Mouse (Mus musculus) right cerebral cortex, postnatal 4 days (tissue): Measurements from ENCODE around the gene Gpr19.

Experiments used
- DNase-seq: peaks from one replicate; pipeline ENCODE4 v3.0.0-alpha.2; 2022

Gpr19 gene

DNA sequence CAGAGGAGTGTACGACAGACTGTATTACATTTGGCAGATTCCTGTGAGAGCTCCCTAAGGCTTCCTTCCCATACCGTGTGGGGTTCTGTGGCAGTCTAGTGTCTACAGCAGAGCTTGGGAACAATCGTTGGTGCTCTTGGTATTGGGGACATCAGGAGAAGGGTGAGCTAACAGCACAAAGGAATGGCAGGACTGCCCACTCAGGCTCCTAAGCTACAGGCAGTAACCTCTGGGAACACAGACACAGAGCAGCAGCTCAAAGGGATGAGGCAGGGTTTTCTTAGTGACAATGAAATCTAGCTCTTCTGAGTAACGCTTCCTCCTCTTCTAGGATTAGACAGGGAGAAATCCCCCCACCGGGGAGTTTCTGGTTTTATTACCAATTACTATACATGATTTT lies 11.4 kb downstream of the Gpr19 start:
- DNase-seq = no peak

DNA sequence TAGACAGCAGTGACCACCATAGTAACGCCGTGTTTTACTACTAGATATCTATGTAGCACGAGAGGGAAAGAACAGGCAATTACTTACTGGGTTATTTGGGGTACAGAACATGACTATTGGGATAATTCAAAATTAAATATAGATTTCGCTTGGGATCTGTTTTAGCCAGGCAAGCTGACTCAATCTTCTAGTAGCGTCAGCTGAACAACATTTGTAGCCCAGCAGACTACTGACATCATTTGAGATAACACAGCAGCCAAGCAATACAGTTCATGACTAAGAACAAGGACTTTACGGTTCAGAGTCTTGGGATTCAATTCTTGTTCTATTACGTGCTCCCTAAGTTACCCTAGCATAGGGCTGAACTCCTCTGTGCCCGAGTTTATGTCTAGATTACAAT lies 11.9 kb downstream of the Gpr19 start:
- no peak for DNase-seq

DNA sequence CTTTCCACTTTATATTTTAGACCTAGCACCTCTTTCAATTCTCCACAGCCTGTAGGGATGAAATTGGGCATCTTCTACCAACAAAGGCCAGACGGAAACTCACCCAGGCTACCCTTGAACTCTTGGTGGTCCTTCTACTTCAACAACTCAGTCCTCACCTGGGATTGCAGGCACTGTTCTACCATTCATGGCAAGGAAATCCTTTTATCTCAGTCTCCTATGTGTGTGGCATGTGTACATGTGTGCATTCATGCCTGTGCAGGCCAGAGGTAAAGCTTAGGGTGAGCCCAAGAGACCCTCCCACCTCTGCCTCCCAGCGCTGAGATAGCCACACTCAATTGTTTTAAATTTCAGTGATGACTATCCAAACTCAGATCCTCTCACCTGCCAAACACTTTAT lies 12.9 kb downstream of the Gpr19 start:
- DNase-seq = no peak

DNA sequence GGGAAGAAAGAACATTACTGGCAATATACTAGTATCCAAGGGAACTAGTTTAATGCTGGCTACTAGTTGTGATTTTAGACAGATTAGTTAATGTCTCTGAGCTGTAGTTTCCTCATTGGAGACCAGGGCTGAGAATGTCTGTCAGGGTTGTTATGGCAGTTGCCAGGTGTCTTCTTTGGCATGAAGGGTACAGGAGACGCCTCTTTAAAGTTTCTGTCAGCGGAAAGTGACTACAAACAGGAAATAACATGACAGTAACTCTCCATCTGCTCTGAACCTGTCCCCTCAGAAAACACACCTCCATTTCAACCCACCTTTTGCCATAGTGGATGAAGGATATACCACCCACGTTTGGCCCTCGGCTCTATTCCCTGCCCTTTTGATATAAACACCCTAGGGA lies 14.7 kb downstream of the Gpr19 start:
- no peak for DNase-seq

DNA sequence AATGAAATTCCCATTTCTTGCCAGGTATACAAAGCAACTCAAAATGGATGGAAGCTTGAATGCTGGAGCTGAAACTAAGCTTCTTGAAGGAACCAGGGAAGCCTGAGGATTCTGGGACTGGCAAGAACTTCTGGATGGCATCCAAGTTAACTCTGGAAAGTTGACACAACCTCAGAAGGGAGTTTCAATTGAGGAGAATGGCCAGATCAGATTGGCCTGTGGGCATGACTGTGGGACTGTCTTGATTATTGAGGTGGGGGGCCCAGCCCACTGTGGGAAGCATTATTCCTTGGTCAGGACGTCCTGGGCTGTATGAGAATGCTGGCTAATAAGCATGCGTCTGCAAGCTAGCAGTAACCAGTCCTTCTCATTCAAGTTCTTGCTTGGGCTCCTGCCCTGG lies 18.3 kb downstream of the Gpr19 start:
- DNase-seq = no peak

DNA sequence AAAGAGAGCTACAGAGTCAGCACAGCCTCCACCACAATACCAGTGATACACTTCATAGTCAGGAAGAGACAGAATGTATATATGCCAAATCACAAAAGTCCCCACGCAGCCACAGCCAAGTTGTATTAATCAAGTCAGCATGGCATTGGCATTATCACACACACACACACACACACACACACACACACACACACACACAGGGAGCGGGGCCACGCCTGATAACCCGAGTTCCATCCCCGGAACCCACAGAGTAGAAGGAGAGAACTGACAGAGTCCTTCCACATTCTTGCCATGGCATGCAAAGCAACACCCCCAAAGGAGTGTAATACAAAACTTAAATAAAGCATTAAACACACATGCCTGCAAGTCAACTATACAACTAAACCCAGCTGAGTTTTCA lies 18.8 kb downstream of the Gpr19 start:
- no peak for DNase-seq

DNA sequence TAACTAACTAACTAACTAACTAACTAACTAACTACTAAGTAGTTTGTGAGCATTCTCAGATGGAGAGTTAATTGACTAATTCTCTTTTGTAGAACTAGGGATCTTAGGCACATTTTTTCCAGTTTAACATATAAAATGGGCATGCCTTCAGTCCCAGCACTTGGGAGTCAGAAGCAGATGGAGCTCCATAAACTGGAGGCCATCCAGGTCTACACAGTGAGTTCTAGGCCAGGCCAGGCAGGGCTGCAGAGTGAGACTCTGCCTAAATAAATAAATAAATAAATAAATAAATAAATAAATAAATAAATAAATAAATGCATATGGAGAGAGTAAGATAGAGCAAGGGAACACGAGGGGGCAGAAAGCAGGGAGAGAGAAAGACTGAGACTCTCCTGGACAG lies 20.5 kb downstream of the Gpr19 start:
- no peak for DNase-seq

DNA sequence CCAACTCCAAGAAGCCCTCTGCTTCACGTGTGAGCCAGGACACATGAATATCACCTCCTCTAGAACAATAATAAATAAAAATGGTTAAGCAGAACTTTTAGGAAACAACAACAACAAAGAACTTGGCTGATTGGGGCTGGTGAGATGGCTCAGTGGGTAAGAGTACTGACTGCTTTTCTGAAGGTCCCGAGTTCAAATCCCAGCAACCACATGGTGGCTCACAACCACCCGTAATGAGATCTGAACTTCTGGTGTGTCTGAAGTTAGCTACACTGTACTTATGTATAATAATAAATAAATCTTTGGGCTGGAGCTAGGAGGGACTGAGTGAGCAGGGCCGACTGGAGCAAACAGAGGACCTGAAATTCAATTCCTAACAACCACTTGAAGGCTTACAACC lies 21.1 kb downstream of the Gpr19 start:
- DNase-seq = no peak

DNA sequence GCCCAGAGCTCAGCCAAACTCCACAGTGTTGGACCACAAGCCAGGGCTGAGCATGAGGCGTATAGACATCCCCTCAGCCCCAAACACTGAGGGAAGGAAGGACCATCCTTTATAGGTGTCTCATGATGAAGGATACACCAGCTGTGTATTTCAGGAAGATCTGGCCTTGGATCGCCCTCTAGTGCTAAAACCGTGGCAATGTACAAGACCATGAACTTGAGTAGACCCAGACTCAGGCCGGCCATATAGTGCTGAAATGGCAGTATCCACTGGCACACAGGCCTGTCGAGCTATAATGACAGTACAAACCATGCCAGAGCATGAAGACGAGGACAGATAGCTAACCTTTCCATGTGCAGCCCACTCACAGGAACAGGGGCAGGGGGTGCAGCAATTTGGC lies 21.6 kb downstream of the Gpr19 start:
- DNase-seq = no peak

DNA sequence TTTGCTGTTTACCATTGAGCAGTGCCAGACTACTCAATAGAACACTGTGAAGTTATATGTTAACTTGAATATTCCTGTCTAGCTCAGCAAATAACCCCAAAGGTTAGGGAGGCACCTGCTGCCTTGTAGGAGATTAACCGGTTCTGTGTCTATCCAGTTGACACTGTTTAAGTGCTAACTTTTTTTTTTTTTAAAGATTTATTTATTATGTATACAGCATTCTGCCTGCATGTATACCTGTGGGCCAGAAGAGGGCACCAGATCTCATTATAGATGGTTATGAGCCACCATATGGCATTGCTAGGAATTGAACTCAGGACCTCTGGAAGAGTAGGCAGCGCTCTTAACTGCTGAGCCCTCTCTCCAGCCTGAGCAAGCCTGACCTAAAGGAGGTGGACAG lies 25.4 kb downstream of the Gpr19 start:
- no peak for DNase-seq

DNA sequence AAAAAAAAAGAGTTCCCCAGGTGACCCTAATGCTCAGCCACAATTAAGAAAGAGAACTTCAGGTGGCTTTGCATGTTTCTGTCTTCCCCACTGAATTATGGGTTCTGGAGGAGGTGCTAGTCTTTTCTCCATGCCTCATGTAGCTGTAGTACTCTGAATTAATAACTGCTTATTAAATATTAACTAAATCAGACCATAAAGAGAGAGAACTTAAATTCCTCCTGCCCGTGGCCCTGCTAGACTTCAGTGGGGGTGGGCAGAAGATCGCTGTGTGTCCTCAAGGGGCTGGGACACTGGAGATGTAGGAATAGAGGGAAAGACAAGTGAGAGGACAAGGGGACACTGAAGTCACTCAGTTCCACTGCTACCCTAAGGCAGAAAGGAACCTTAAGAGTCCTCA lies 26.1 kb downstream of the Gpr19 start:
- no peak for DNase-seq

DNA sequence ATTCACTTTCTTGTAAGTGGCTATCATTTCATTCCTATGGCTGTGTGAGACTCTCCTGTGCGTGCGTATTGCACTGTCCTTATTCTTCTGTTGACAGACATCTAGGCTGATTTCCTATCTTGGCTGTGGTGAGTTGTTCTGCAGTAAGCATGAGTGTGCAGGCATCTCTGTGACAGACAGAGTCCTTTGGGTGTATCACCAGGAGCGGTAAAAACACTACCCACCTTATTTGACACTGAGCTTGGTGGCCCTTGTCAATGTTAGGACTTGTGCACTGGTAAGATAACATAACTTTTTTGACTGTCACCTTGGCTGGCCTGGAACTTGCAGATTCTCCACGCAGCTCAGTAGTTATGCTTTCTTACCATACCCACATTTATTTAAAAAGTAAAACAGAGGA lies 27.5 kb downstream of the Gpr19 start:
- no peak for DNase-seq

DNA sequence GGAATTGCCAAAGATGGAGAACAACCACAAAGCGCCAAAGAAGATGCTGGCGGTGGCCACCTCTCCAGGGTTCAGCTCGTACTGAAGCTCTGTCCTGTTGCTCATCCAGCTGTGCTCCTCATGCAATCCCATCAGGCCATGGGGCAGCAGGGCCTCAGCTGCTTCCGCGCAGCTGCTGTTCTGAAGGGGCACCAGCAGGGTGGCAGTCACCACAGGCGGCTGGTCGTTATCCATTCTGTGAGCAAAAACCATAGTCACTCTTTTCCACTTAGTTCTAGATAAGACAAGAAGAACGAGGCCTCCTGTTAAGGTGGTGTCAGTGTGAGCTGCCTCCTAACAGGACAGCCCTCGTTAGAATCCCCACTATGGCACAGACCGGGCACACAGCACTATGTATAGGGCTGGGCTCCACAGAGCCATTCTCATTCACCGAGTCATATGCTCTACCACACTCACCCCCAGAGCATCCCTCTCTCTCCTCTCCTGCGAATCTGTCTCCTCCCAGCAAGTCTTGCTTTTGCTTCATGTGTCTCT lies 28.1 kb downstream of the Gpr19 start:
- DNase-seq = no peak

DNA sequence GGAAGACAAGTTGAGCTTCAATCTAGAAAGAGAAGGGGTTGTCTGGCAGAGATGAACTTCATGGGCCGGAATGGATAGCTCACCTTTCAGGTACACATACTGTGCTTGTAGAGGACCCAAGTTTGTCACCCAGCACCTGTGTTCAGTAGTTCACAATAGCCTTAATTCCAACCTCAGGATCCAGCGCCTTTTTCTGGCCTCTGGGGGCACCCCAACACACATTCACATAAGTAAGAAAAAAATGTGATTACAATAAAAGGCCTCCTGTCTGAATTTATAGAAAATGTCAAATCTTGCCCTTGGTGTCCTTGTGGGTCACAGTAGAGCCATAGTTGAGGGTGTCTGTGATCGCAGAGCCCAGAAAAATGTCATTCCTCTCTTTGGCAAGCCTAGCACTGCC lies 31.1 kb downstream of the Gpr19 start:
- DNase-seq = no peak

DNA sequence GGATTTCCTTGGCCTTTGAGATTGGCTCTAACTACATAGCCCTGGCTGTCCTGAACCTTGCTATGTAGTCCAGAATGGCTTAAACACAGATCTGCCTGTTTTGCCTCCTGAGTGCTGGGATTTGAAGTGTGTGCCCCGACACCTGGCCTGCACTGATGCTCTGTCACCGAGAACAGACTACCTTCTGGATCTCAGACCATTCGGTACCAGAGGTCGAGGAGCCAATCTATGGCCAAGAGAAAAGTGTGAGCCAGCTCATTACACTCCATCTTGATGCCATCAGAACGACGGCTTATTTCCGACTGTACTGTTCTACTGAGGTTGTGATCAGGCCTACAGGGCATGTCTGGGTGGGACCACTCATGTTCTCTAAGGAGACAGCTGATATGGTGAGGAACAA lies 32.3 kb downstream of the Gpr19 start:
- DNase-seq = no peak

DNA sequence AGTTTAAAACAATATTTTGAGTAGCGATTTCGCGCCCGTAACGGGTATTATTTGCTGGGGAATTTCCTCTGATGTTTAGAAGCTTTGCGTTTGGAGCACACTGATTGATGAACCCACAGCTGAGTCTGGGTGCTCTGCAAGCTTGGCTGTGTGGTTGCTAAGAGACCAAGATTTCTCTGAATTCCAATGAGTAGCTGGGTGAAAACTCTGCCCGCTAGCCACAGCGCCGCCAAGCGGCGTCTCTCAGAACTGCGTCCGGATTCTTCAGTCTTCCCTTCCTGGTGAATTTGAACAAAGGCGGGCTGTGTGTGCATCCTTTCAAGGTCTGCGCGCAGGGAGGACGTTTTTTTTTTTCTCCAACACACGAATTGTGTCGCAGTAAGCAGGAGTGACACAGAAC lies 35.2 kb downstream of the Gpr19 start:
- DNase-seq = peak; percentile 100

DNA sequence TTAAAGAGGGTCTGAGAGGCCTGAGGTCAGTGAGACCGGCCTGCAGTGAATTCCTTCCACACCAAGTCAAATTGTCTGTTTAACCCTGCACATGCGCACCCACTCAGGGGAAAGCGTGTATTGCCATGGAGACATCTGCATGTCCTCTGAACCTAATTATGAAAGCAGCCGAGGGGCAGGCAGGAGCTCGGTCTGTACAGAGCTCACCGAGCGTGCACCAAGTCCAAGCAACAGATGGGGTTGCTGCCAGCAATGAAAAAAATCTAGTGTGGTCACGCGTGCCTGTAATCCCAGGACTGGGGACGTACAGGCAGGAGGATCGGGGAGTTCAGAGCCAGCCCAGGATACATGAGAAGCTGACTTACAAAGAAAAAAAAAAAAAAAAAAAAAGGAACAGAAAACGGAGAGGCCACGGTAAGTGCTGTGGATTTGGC lies 35.7 kb downstream of the Gpr19 start:
- DNase-seq = peak; percentile 30

DNA sequence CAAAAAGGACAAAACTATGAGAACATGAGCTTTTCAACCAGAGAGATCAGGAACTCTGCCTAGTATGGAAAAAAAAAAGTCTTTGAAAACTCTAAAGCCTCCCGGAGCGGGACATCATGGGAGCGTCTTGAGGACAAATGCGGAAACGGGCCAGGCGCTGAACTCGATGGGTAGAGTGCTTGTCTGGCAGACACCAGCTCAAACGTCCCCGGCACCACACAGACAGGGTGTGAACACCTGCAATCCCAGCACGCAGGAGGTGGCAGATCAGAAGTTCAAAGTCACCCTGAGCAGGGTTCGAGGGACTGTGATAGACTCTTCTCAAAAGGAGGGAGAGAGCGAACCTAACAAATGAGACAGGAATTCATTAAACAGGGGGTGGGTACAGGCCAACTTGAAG lies 37.0 kb downstream of the Gpr19 start:
- DNase-seq = no peak

DNA sequence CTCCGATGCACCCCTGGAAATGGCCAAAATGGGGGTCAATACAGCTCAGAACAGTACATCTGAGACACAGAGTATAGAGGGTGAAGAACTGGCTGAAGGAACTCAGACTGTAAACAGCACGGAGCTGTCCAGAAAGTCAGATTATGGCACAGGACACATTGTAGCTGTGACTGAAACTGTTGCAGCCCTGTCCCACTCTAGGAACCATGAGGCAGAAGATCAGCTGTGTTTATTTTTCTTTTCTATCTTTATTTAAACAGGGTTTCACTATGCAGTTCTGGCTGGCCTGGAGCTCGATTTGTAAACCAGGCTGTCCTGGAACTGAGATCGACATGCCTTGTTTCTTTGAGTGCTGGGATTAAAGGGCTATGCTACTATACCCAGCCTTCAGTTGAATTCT lies 38.1 kb downstream of the Gpr19 start:
- no peak for DNase-seq

DNA sequence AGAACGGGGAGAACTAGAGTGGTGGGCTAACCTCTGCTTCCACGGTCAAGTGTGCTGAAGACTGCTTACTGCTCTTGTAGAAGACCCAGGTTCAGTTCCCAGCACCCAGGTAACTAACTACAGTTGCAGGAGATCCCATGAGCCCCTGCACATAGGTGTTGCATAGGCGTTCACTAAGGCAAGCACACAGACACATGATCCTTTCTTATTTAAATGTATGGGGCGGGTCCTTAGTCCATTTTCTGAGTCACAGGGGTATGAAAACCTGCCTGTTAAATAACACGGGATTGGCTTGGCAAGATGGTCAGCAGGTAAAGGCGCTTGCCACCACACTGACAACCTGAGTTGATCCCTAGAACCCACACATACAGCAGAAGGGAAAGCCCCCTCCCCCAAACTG lies 39.4 kb downstream of the Gpr19 start:
- no peak for DNase-seq

DNA sequence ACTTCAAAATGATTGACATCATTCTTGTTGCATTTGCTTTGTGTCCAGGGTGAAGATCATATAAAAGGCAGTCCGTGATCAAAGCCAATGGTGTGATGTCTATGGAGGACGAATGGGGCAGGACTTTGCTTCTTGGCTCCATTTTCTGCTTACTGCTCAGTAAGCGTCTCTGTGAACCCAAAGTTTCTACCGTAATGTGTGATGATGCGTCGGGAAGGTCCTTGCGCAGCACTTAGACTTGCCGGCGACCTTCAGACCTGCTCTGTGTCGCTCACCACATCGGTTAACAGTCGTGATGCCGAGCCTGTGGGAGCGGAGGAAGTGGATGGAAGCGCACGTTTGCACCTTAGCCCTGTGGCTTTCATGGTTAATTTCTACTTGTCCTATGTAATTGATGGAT lies 42.5 kb downstream of the Gpr19 start:
- DNase-seq = no peak

DNA sequence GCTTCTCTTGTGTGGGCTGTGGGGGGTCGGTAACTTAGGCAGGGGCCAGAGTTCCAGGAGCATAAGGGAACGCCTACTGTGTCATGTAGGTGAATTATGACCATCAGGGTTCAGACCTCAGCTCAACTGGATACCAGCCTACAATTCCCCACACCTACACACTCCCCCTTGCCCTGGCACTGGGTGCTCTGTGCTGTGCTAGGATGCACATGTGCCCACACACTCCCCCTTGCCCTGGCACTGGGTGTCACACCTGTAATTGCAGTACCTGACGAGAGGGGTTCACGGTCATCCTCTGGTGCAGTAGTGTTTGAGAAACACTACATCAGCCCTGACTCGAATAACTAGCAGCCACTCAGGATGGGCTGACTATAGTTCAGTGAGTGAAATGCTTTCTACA lies 43.6 kb downstream of the Gpr19 start:
- DNase-seq = no peak

DNA sequence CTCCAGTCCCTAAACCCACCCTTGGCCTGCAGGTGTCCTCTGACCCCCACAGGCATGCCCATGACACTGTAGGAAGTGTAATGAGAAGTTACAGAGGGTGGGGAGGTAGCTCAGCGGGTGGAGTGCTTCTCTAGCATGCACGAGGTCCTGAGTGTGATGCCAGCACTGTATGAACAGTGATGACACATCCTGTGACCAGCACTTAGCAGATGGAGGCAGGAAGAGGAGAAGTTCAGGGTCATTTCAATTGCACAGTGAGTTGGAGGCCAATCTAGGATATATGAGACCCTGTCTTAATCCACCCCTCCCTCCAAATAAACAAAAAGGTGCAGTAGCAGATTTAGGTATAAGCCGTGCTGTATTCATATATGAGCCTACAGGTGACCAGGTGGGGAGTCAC lies 48.4 kb downstream of the Gpr19 start:
- DNase-seq = no peak

DNA sequence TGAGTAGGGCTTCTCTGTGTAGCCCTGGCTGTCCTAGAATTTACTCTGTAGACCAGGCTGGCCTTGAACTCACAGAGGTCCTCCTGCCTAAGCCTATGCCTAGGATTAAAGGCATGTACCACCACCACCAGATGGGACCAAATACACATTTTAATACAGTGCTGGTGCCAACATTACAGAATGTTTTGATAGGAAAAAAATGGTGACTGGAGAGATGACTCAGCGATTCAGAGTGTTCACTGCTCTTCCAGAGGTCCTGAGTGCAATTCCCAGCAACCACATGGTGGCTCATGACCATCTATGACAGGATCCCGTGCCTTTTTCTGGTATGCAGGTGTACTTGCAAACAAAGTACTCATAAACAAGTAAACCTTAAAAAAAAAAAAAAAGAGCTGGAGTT lies 48.9 kb downstream of the Gpr19 start:
- no peak for DNase-seq

DNA sequence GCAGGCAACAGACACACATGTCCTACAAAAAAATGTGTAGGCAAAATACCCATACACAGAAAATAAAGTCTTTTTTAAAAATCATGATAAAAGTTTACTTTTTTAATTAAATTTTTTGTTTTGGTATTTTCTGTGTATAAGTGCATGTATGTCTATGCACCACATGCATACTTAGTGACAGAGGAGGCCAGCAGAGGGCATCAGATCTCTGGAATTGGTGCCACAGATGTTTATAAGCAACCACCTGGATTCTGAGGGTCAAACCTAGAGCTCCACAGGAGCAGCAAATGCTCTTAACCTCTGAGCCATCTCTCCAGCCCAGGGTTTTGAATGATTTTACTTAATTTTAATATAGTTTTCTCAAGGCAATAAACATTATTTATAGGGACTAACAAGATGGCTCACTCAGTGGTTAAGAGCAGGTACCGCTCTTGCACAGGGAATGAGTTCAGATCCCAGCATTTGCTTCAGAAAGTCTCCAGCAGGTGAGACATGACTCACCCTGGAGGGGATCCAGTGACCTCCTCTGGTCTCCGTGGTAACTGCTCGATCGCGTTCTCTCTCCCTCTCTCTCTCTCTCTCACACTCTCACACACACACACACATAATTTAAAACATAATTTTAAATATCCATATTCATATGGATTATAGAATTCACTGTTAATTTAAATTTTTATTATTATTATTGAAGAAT lies 50.0 kb downstream of the Gpr19 start:
- no peak for DNase-seq

DNA sequence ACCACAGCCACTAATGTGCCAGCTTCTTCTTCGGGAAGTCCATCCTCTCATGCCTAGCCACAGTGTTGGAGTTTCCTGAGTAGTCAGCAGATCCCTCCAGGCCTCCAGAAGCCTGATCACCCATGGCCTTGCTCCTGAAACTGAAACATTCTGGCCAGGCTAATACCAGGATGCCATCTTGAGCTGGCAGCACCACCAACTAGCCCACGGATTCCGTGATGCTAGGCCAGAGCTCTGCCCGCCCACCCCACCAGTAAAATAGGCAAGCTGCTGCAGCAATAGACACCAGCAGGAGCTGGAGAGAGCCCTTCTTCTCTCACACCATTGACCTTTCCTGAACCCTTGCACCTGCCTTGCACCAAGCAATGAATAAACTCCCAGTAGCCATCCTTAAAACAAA lies 50.8 kb downstream of the Gpr19 start:
- no peak for DNase-seq
